Mouse (Mus musculus): Measurements from ENCODE around the gene Wfikkn1. TPM values are rescaled to one million over a fixed set of nuclear protein-coding genes. Genes with fewer than 3 reads are reported as not detected.

The Wfikkn1 gene
- polyA plus RNA-seq, 1 experiment from 2014 or later: 0.47 TPM

DNA sequence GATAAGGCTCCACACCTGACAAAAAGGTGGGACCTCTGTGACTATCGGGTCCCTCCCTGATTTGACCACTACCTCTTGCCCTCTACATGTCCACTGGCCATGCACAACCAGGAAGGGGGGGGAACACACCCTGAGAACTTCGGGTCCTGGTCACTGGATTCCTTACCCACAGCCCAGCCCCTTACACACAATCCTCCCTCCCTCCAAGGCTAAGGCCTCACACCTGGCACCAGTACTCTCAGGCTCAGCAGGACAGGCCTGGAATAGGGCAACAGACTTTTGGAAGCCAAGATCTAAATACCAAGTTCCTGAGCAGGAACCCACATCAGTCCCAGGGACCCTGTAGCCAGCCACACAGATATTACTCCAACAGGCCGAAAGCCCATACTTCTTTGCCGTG, 41.8 kb downstream of the Wfikkn1 start:
- DNase-seq (ENCODE audit: low spot score): no peak
- 91% methylated on average over 4 of the region's 4 CpGs for WGBS
- Histone ChIP-seq H3K27ac (ENCODE audit: low read depth, low read length) (no peak overlapping the region), H3K9ac (ENCODE audit: low read length) (no peak overlapping the region), H3K36me3 (ENCODE audit: control insufficient read depth, insufficient read depth, low read length) (peaks cover 59% of the 10 kb centered on the region), H3K4me3 (ENCODE audit: low read depth, low read length) (no peak overlapping the region), H3K9me3 (replicated peaks; ENCODE audit: control insufficient read depth, low read length) (no peaks in the 10 kb centered on the region), H3K4me2 (ENCODE audit: low read length) (no peak overlapping the region), H3K4me1 (ENCODE audit: control insufficient read depth, insufficient read depth, low read length) (peaks cover 39% of the 10 kb centered on the region), H3K27me3 (replicated peaks; ENCODE audit: control insufficient read depth, insufficient read depth, low read length) (no peaks in the 10 kb centered on the region)
- no peak for ATAC-seq

- 27% methylated on average over 3 of the region's 3 CpGs for WGBS
- Histone ChIP-seq H3K4me1 (ENCODE audit: control insufficient read depth, insufficient read depth, low read length) (peaks cover 38% of the 10 kb centered on the region), H3K9me3 (replicated peaks; ENCODE audit: control insufficient read depth, low read length) (no peaks in the 10 kb centered on the region), H3K27ac (ENCODE audit: low read depth, low read length) (peak overlapping the region; percentile 67), H3K27me3 (replicated peaks; ENCODE audit: control insufficient read depth, insufficient read depth, low read length) (no peaks in the 10 kb centered on the region), H3K4me3 (ENCODE audit: low read depth, low read length) (no peak overlapping the region), H3K36me3 (ENCODE audit: control insufficient read depth, insufficient read depth, low read length) (peaks cover 53% of the 10 kb centered on the region), H3K4me2 (ENCODE audit: low read length) (peak overlapping the region; percentile 72), H3K9ac (ENCODE audit: low read length) (peak overlapping the region; percentile 72; the same call in 1 of the 2 replicates)
- ATAC-seq (no peak), DNase-seq (ENCODE audit: low spot score) (peak; percentile 60)
Measured at GRCm38 (mm10) chr17:25837533-25837932, 43.1 kb downstream of the Wfikkn1 start.

GRCm38 (mm10) chr17:25837076-25837410, 43.6 kb downstream of the Wfikkn1 start, which contains the start of gene Rhbdl1:
Gene Rhbdl1 (minus strand): TSS chr17:25837295.
- peak; percentile 27 for ATAC-seq

GRCm38 (mm10) chr17:25836397-25837075, 44.1 kb downstream of the Wfikkn1 start:
- Histone ChIP-seq H3K9ac (ENCODE audit: low read length) (peak overlapping the region; percentile 72), H3K9me3 (replicated peaks; ENCODE audit: control insufficient read depth, low read length) (no peaks in the 10 kb centered on the region), H3K4me3 (ENCODE audit: low read depth, low read length) (peak overlapping the region; percentile 38), H3K4me2 (ENCODE audit: low read length) (peak overlapping the region; percentile 72), H3K27me3 (replicated peaks; ENCODE audit: control insufficient read depth, insufficient read depth, low read length) (no peaks in the 10 kb centered on the region), H3K36me3 (ENCODE audit: control insufficient read depth, insufficient read depth, low read length) (peaks cover 47% of the 10 kb centered on the region), H3K4me1 (ENCODE audit: control insufficient read depth, insufficient read depth, low read length) (peaks cover 44% of the 10 kb centered on the region), H3K27ac (ENCODE audit: low read depth, low read length) (peak overlapping the region; percentile 67)
- peak; percentile 21 for DNase-seq (ENCODE audit: low spot score)
- ATAC-seq: no peak
- 22% methylated on average over 21 of the region's 23 CpGs for WGBS

More at GRCm38 (mm10) chr17:25837076-25837410, 43.6 kb downstream of the Wfikkn1 start, which contains the start of gene Rhbdl1:
- Histone ChIP-seq H3K4me1 (ENCODE audit: control insufficient read depth, insufficient read depth, low read length) (peaks cover 39% of the 10 kb centered on the region), H3K4me3 (ENCODE audit: low read depth, low read length) (peak within 1 kb of the TSS; percentile 38), H3K27ac (ENCODE audit: low read depth, low read length) (peak within 1 kb of the TSS; percentile 67), H3K4me2 (ENCODE audit: low read length) (peak within 1 kb of the TSS; percentile 72), H3K36me3 (ENCODE audit: control insufficient read depth, insufficient read depth, low read length) (peaks cover 49% of the 10 kb centered on the region), H3K9ac (ENCODE audit: low read length) (peak within 1 kb of the TSS; percentile 72), H3K27me3 (replicated peaks; ENCODE audit: control insufficient read depth, insufficient read depth, low read length) (no peaks in the 10 kb centered on the region), H3K9me3 (replicated peaks; ENCODE audit: control insufficient read depth, low read length) (no peaks in the 10 kb centered on the region)
- WGBS: under 1% methylated on average over 26 of the region's 29 CpGs
- DNase-seq (ENCODE audit: low spot score): peak; percentile 84

GRCm38 (mm10) chr17:25835816-25836215, 44.8 kb downstream of the Wfikkn1 start:
- WGBS: 92% methylated on average over 16 of the region's 16 CpGs
- Histone ChIP-seq H3K4me3 (ENCODE audit: low read depth, low read length) (0 out of 2 replicates have a peak overlapping the region, but pooled peaks have one; percentile 38), H3K4me1 (ENCODE audit: control insufficient read depth, insufficient read depth, low read length) (peaks cover 48% of the 10 kb centered on the region), H3K4me2 (ENCODE audit: low read length) (peak overlapping the region; percentile 72; the same call in 1 of the 2 replicates), H3K27me3 (replicated peaks; ENCODE audit: control insufficient read depth, insufficient read depth, low read length) (no peaks in the 10 kb centered on the region), H3K9me3 (replicated peaks; ENCODE audit: control insufficient read depth, low read length) (no peaks in the 10 kb centered on the region), H3K27ac (ENCODE audit: low read depth, low read length) (no peak overlapping the region), H3K9ac (ENCODE audit: low read length) (no peak overlapping the region), H3K36me3 (ENCODE audit: control insufficient read depth, insufficient read depth, low read length) (peaks cover 47% of the 10 kb centered on the region)
- no peak for DNase-seq (ENCODE audit: low spot score)
- ATAC-seq: no peak

GRCm38 (mm10) chr17:25835301-25835700, 45.4 kb downstream of the Wfikkn1 start:
- peaks cover 47% of the 10 kb centered on the region for H3K36me3 ChIP-seq (ENCODE audit: control insufficient read depth, insufficient read depth, low read length)
- no peaks in the 10 kb centered on the region for H3K9me3 ChIP-seq (replicated peaks; ENCODE audit: control insufficient read depth, low read length)
- ATAC-seq (no peak), DNase-seq (ENCODE audit: low spot score) (no peak)
- no peak overlapping the region for H3K27ac ChIP-seq (ENCODE audit: low read depth, low read length)
- no peak overlapping the region for H3K4me2 ChIP-seq (ENCODE audit: low read length)
- H3K4me3 ChIP-seq (ENCODE audit: low read depth, low read length): no peak overlapping the region
- 94% methylated on average over 7 of the region's 7 CpGs for WGBS
- H3K9ac ChIP-seq (ENCODE audit: low read length): no peak overlapping the region
- peaks cover 48% of the 10 kb centered on the region for H3K4me1 ChIP-seq (ENCODE audit: control insufficient read depth, insufficient read depth, low read length)
- no peaks in the 10 kb centered on the region for H3K27me3 ChIP-seq (replicated peaks; ENCODE audit: control insufficient read depth, insufficient read depth, low read length)

DNA sequence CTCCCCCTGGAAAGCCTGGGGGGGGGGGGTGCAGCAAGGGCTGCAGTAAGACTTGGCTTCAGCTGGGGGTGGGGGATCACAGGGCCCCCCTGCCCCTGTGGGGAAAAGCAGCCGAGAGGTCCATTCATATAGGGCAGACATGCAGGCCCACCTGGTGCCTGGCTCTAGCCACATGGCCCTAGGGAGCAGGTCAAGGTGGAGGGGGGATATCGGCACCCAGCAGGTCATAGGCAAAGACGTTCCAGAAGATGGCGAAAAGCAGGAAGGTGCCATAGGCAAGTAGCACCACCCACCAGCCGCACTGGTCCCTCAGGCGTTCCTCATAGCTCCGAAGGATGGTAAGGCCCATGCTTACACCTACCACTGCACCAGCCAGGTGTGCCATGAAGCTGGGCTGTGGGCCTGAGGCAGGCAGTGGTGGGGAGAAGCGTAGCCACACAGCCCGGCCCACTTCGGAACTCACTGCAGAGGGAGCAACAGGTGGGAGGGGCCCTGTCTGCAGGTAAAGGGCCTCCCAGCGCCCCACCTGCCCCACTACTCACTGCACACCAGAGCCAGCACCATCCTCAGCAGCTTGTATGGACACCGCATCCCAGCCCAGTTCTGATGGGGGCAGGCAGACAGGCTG, 45.9 kb downstream of the Wfikkn1 start:
- Histone ChIP-seq H3K9me3 (replicated peaks; ENCODE audit: control insufficient read depth, low read length) (no peaks in the 10 kb centered on the region), H3K27me3 (replicated peaks; ENCODE audit: control insufficient read depth, insufficient read depth, low read length) (no peaks in the 10 kb centered on the region), H3K9ac (ENCODE audit: low read length) (peak overlapping the region; percentile 62), H3K4me1 (ENCODE audit: control insufficient read depth, insufficient read depth, low read length) (peaks cover 53% of the 10 kb centered on the region), H3K4me2 (ENCODE audit: low read length) (peak overlapping the region; percentile 79), H3K36me3 (ENCODE audit: control insufficient read depth, insufficient read depth, low read length) (peaks cover 47% of the 10 kb centered on the region), H3K4me3 (ENCODE audit: low read depth, low read length) (peak overlapping the region; percentile 86), H3K27ac (ENCODE audit: low read depth, low read length) (no peak overlapping the region)
- WGBS: 87% methylated on average over 12 of the region's 12 CpGs
- ATAC-seq: no peak
- DNase-seq (ENCODE audit: low spot score): no peak

GRCm38 (mm10) chr17:25833961-25834594, 46.6 kb downstream of the Wfikkn1 start:
- peak overlapping the region; percentile 62 for H3K9ac ChIP-seq (ENCODE audit: low read length)
- no peak for ATAC-seq
- no peaks in the 10 kb centered on the region for H3K27me3 ChIP-seq (replicated peaks; ENCODE audit: control insufficient read depth, insufficient read depth, low read length)
- peak overlapping the region; percentile 79 for H3K4me2 ChIP-seq (ENCODE audit: low read length)
- DNase-seq (ENCODE audit: low spot score): no peak
- H3K36me3 ChIP-seq (ENCODE audit: control insufficient read depth, insufficient read depth, low read length): peaks cover 44% of the 10 kb centered on the region
- peaks cover 56% of the 10 kb centered on the region for H3K4me1 ChIP-seq (ENCODE audit: control insufficient read depth, insufficient read depth, low read length)
- H3K27ac ChIP-seq (ENCODE audit: low read depth, low read length): peak overlapping the region; percentile 78; the same call in 1 of the 2 replicates
- 48% methylated on average over 6 of the region's 6 CpGs for WGBS
- H3K4me3 ChIP-seq (ENCODE audit: low read depth, low read length): peak overlapping the region; percentile 86
- no peaks in the 10 kb centered on the region for H3K9me3 ChIP-seq (replicated peaks; ENCODE audit: control insufficient read depth, low read length)
